Mouse (Mus musculus) spleen, adult 2 months (tissue): Measurements from ENCODE around the gene Gm45717. TPM values are rescaled to one million over a fixed set of nuclear protein-coding genes. Genes with fewer than 3 reads are reported as not detected.

Source experiments
- DNase-seq, 2 experiments: peaks; one replicate each; pipeline versions ENCODE4 v3.0.0 to v3.0.0-alpha.2; 2012 to 2021; ENCODE audit warnings: low spot score in 2 of 2, low read depth in 1 of 2
- H3K27ac ChIP-seq: fragments of 200-500 bp; 2 replicates; pipeline ENCODE4 v1.5.1; 2012; ENCODE audit warnings: low read length, inconsistent platforms; ENCODE audit not compliant: insufficient read depth
- H3K27me3 ChIP-seq: fragments of 200-500 bp; 2 replicates; pipeline ENCODE4 v1.6.1; 2012; ENCODE audit warnings: mild to moderate bottlenecking, moderate library complexity, low read length, inconsistent platforms; ENCODE audit not compliant: control insufficient read depth, insufficient read depth
- H3K36me3 ChIP-seq: fragments of 200-500 bp; 2 replicates; pipeline ENCODE4 v1.6.1; 2012; ENCODE audit warnings: mild to moderate bottlenecking, low read length, inconsistent platforms; ENCODE audit not compliant: control insufficient read depth, insufficient read depth
- H3K4me1 ChIP-seq: fragments of 200-500 bp; 2 replicates; pipeline ENCODE4 v1.6.1; 2011; ENCODE audit warnings: inconsistent platforms; ENCODE audit not compliant: control insufficient read depth, insufficient read depth, insufficient read length
- H3K4me3 ChIP-seq: fragments of 200-500 bp; 2 replicates; pipeline ENCODE4 v1.5.1; 2011; ENCODE audit warnings: mild to moderate bottlenecking, inconsistent platforms; ENCODE audit not compliant: insufficient read depth, insufficient read length; ENCODE audit errors: extremely low read depth
- CTCF ChIP-seq: fragments of 200-500 bp; IDR thresholded peaks from 2 replicates; pipeline ENCODE4 v1.5.1; 2011; ENCODE audit warnings: mild to moderate bottlenecking, inconsistent platforms; ENCODE audit not compliant: insufficient read depth, insufficient read length, insufficient replicate concordance; ENCODE audit errors: extremely low read depth
- POLR2A ChIP-seq: fragments of 200-500 bp; IDR thresholded peaks from 2 replicates; pipeline ENCODE4 v1.6.1; 2011; ENCODE audit warnings: low read depth, low read length, inconsistent platforms
- WGBS: fragments of 180-500 bp; shearing (Covaris S2); methylation state at CpG from one replicate; pipeline ENCODE4 v1.1.7; 2018; 5-methylcytosine and 5-hydroxymethylcytosine counted together
- polyA plus RNA-seq: library from polyadenylated mRNA; depleted of rRNA; stranded (reverse); fragments of >200 nt; gene quantifications from 2 replicates; pipeline ENCODE4 v1.2.3, GENCODE M21; 2012; rRNA removed

Gm45717 gene
- polyA plus RNA-seq: not detected in 2 replicates

DNA sequence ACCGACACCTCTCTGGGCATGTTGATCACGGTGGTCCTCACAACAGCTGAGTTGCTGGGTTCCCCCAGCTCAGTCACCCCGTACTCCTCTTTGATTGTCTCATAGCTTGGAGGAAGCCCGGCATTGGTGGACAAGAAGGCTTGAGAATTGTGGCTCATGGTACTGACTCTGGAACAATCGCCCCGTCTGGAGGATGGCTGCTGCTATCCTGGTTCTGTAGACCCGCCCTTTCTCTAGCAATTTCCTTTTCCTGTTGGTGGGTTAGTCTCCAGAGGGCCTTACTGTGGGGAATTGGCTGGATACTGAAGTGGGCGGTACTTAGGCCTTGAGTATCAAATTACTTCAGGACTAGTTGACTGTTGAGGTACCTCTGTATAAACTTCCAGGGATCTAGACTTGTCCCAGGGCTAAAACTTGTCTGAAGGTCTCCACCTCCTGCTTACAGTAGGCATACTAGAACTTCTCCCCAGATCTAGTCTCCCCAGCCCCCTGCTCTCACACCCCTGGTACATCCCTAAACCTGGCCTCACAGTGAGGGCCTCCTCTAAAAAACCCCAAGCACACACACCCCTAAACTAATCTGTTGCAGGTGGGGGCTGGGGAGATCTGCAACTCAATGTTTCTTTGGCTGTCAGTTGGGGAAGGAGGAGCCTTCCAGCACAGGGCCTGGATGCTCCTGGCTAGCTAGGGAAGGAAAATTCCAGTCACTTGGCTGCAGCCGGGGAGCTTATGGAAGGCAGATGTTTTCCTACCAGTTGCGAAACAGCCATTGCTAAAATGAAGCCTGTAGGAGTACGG is at the start of gene Gm45717, which contains the start of gene Ifitm2:
Gm45717 (minus strand) TSS at position 180 of the 798 bp plus-strand sequence.
Ifitm2 (minus strand) TSS at position 230 of the 798 bp plus-strand sequence.
- H3K27me3 ChIP-seq: no peaks in the 10 kb centered on the region
- no peaks in the 10 kb centered on the region for H3K36me3 ChIP-seq
- WGBS: 26% methylated on average over 11 of the region's 11 CpGs
- DNase-seq: no peak
- H3K4me1 ChIP-seq: peaks cover 20% of the 10 kb centered on the region; the same call in 1 of the 2 replicates
- TF ChIP-seq CTCF (no peak), POLR2A (no peak)
- peak within 1 kb of the TSS; percentile 66 for H3K27ac ChIP-seq
- peak within 1 kb of the TSS; percentile 43; the same call in 1 of the 2 replicates for H3K4me3 ChIP-seq

DNA sequence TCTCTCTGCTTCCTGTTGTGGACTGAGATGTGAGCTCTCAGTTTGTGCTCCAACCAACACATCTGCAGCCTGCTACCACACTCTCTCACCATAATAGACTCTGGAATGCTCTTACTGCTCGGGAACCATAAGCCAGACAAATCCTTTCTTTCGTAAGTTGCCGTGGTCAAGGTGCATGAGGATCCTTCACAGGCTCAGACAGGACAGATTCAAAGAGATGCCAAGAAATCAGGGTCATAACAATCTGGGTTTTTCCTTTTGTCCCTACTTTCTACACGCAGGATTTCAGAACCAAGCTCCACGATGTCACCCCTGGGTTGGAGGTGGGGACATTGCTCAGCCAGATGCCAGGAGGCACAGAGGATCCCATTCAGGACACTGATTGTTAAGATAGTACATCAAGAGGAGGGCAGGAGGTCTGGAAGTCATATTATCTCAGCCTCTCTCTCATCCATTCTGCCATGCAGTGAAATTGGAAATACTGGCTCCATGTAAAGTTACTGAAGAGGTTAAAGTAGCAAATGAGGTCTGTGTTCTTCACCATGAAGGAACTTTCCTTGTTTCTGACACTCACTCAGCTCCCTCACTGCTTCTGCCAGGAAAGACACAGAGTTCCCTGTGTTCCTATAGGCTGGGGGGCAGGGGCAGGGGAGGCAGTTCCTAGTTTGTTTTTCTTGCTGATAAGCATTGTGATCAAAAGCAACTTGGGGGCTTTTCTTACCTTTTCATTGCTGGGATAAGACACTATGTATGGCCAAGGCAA is 47.7 kb upstream of the Gm45717 start:
- TF ChIP-seq POLR2A (no peak), CTCF (no peak)
- DNase-seq: no peak
- H3K27me3 ChIP-seq: no peaks in the 10 kb centered on the region
- H3K27ac ChIP-seq: no peak overlapping the region
- H3K36me3 ChIP-seq: no peaks in the 10 kb centered on the region
- H3K4me3 ChIP-seq: no peak overlapping the region
- no peaks in the 10 kb centered on the region; the same call in 1 of the 2 replicates for H3K4me1 ChIP-seq
- WGBS: 90% methylated on average over 5 of the region's 5 CpGs

DNA sequence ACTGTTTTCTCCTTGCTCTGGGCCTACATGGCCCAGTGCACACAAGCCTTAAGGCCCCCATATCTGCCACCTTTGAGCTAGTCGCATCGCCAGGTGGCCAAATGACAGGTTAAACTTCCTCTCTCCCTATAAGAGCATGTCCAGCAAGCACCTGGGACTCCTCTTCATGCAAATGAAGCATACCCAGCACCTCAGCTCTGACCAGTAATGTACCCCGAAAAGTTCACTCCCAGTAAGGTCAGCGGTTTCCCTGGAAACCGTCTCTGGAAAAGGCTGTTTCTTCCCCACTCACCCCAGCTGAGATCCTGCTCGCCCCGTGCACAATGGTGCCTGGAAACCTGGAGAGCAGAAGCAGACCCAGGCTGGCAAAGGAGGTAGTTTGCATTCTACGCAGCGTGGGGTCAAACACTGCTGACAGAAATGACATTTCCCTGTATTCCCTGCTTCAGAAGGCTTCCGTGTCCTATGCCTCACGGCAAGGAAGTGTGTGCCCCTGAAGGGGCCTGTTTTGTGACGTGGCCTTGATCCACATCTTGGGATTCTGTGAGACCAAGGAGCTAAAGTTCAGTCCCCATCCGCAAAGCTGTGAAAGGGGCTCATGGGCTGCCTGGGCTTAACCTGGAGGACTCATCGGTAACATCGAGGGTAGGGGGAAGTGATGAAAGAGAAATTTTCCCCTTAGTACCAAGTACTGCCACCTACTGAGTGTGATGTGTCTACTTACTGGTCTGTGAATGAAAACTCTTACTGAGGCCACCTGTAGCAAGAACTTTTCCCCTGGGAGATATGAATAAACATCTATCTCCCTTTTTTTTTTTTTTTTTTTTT is 45.4 kb upstream of the Gm45717 start:
- Histone ChIP-seq H3K4me3 (no peak overlapping the region), H3K27me3 (no peaks in the 10 kb centered on the region), H3K36me3 (no peaks in the 10 kb centered on the region), H3K4me1 (no peaks in the 10 kb centered on the region), H3K27ac (no peak overlapping the region)
- no peak for DNase-seq
- 80% methylated on average over 15 of the region's 15 CpGs for WGBS
- TF ChIP-seq POLR2A (no peak), CTCF (no peak)

DNA sequence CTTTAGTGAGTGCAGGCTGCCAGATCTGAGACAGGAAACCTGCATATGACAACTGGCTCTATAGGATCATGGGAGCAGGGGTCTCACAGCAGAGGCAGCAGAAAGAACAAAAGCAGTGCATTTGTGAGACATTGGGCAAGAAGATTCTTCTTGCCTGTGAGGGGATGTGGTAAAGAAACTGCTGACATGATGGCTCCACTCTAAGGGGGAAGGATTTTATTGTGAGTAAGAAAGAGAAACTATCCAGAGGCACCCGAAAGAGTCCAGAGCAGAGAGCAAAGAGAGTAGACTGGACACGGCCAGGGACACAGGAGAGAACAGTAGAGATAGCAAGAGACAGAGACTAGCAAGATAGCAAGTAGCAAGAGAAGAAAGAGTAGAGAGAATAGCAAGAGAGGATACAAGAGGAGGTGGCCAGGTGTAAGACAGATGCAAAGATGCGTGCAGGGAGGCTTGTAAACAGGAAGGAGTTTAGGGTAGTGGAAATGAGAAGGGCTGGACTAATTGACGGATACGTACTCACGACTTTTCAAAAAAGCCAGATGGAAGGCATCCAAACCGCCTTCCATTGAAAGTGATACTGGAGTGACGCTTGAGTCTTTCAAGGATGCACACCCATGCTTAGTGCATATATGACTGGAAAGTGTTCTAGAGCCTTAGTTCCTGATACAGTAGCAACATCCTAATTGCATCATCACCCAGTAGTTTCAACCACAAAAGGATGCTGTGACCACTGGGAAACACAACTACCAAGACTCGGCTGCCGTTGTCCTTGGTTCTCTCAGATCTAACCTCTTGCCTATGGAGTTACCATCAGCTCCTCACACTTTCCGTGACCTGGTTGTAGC is 43.3 kb upstream of the Gm45717 start:
- no peak for DNase-seq
- Histone ChIP-seq H3K27ac (peak overlapping the region; percentile 30), H3K4me3 (no peak overlapping the region)

DNA sequence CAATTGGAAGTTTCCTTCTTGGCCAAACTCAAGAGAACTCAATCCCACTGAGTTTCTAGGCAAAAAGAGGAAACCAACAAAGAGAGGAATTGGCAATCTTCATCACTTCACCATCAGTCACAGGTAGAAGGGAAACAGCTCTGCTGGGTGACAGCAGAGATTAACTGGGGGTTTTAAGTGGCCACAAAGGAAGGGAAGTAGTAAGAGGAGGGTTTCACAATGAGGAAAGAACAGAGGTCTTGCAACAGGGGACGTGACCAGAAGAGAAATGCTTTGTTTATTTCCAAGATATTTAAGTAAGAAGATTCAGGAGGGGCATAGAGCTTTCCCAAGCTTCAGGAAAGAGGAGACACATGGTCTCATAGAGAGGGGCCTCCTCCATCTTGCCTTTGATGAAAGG is 42.1 kb upstream of the Gm45717 start:
- Histone ChIP-seq H3K36me3 (no peaks in the 10 kb centered on the region), H3K27ac (no peak overlapping the region), H3K4me3 (no peak overlapping the region), H3K27me3 (no peaks in the 10 kb centered on the region), H3K4me1 (no peaks in the 10 kb centered on the region)
- 31% methylated on average over 1 of the region's 1 CpGs for WGBS
- no peak for DNase-seq
- TF ChIP-seq POLR2A (no peak), CTCF (no peak)

More for the DNA sequence above, 43.3 kb upstream of the Gm45717 start:
- Histone ChIP-seq H3K4me1 (no peaks in the 10 kb centered on the region), H3K27me3 (no peaks in the 10 kb centered on the region), H3K36me3 (no peaks in the 10 kb centered on the region)
- WGBS: 32% methylated on average over 11 of the region's 11 CpGs
- TF ChIP-seq CTCF (no peak), POLR2A (no peak)

DNA sequence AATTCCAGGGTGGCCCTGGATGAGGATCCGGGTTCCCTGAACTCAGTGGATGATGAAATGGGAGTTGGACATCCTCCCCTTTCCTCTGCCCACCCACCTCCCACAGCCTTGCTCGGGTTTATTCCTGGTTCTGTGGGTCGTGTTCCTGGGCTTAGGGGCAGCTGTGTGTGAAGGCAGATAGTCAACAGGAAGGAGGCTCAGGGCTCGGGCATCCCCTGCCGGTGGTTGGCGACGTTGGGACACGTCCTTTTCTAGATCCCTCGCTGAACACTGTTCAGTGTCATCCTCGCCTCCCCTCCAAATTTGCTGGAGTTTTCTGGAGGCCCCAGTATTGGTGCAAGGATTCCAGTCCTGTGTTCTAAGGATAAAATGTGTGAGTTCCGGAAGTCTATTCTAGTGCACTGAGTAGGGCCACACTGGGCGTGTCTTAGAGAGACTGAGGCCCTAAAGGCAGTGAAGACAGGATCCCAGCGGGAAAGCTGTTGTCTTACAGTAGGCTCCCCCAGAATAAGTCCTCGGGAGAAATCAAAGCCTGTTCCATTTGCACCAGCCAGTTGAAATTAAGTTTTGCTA is 35.5 kb upstream of the Gm45717 start:
- TF ChIP-seq POLR2A (no peak), CTCF (no peak)
- H3K36me3 ChIP-seq: no peaks in the 10 kb centered on the region
- H3K4me1 ChIP-seq: peaks cover 4% of the 10 kb centered on the region; the same call in 1 of the 2 replicates
- no peak for DNase-seq
- H3K4me3 ChIP-seq: no peak overlapping the region
- no peak overlapping the region for H3K27ac ChIP-seq
- 38% methylated on average over 14 of the region's 14 CpGs for WGBS
- H3K27me3 ChIP-seq: no peaks in the 10 kb centered on the region
